Mouse (Mus musculus) kidney, postnatal 4 days (tissue): ENCODE data around the gene Brinp3.

Experiments used
- DNase-seq, 2 experiments: peaks; one replicate each; pipeline ENCODE4 v3.0.0; 2021; ENCODE audit warnings: mixed read lengths in 2 of 2

The Brinp3 gene

GRCm38 (mm10) chr1:146799986-146800553 lies 305.5 kb downstream of the Brinp3 start:
- no peak for DNase-seq

GRCm38 (mm10) chr1:146801821-146802220 lies 307.3 kb downstream of the Brinp3 start:
- DNase-seq: no peak

- DNase-seq: no peak
Observed at GRCm38 (mm10) chr1:146807765-146808164, 313.2 kb downstream of the Brinp3 start.

GRCm38 (mm10) chr1:146833888-146834287 lies 339.3 kb downstream of the Brinp3 start:
- no peak for DNase-seq

GRCm38 (mm10) chr1:146844087-146844486 lies 349.5 kb downstream of the Brinp3 start:
- no peak for DNase-seq

GRCm38 (mm10) chr1:146848892-146849291 lies 354.3 kb downstream of the Brinp3 start:
- no peak for DNase-seq

- no peak for DNase-seq
Observed at GRCm38 (mm10) chr1:146850147-146850546, 355.6 kb downstream of the Brinp3 start.

GRCm38 (mm10) chr1:146898636-146899035 lies 404.1 kb downstream of the Brinp3 start:
- no peak for DNase-seq

GRCm38 (mm10) chr1:146901691-146902090 lies 407.1 kb downstream of the Brinp3 start:
- DNase-seq: no peak

- DNase-seq: no peak
Observed at GRCm38 (mm10) chr1:146939463-146940389, 445.2 kb downstream of the Brinp3 start.
